Mouse (Mus musculus) testis, adult 2 months (tissue): Measurements from ENCODE around the gene Henmt1. TPM values are rescaled to one million over a fixed set of nuclear protein-coding genes. Genes with fewer than 3 reads are reported as not detected.

Source experiments
- H3K27ac ChIP-seq: fragments of 200-500 bp; 2 replicates; pipeline ENCODE4 v1.5.1; 2012; ENCODE audit warnings: low read depth, low read length; ENCODE audit not compliant: control insufficient read depth, insufficient read depth
- H3K27me3 ChIP-seq: fragments of 200-500 bp; 2 replicates; pipeline ENCODE4 v1.6.1; 2012; ENCODE audit warnings: mild to moderate bottlenecking, low read length, moderate library complexity; ENCODE audit not compliant: control insufficient read depth, insufficient read depth
- H3K36me3 ChIP-seq: fragments of 200-500 bp; 2 replicates; pipeline ENCODE4 v1.6.1; 2012; ENCODE audit warnings: mild to moderate bottlenecking, low read length; ENCODE audit not compliant: control insufficient read depth, insufficient read depth
- H3K4me1 ChIP-seq: fragments of 200-500 bp; 2 replicates; pipeline ENCODE4 v1.6.1; 2012; ENCODE audit warnings: low read length; ENCODE audit not compliant: control insufficient read depth, insufficient read depth
- H3K4me3 ChIP-seq: fragments of 200-500 bp; 2 replicates; pipeline ENCODE4 v1.5.1; 2012; ENCODE audit warnings: low read depth, mild to moderate bottlenecking, low read length, moderate library complexity, mixed read lengths; ENCODE audit not compliant: control insufficient read depth
- CTCF ChIP-seq: fragments of 200-500 bp; IDR thresholded peaks from 2 replicates; pipeline ENCODE4 v1.5.1; 2012; ENCODE audit warnings: low read depth, mild to moderate bottlenecking, inconsistent platforms, low read length, moderate library complexity; ENCODE audit not compliant: control insufficient read depth, insufficient read depth, insufficient replicate concordance
- POLR2A ChIP-seq: fragments of 200-500 bp; IDR thresholded peaks from 2 replicates; pipeline ENCODE4 v1.6.1; 2012; ENCODE audit warnings: low read depth, mild to moderate bottlenecking, inconsistent platforms, low read length, moderate library complexity; ENCODE audit not compliant: control insufficient read depth
- polyA plus RNA-seq: library from polyadenylated mRNA; depleted of rRNA; stranded (reverse); fragments of >200 nt; gene quantifications from 2 replicates; pipeline ENCODE4 v1.2.3, GENCODE M21; 2012

Gene Henmt1
- polyA plus RNA-seq, 1 experiment, result 21.7 TPM

GRCm38 (mm10) chr3:108963776-108964175 is 24.1 kb downstream of the Henmt1 start:
- Histone ChIP-seq H3K27me3 (no peaks in the 10 kb centered on the region), H3K4me1 (no peaks in the 10 kb centered on the region), H3K4me3 (no peak overlapping the region), H3K27ac (no peak overlapping the region), H3K36me3 (no peaks in the 10 kb centered on the region)
- TF ChIP-seq POLR2A, result no peak
- TF ChIP-seq CTCF, result no peak

GRCm38 (mm10) chr3:108964361-108965044 is 24.8 kb downstream of the Henmt1 start:
- Histone ChIP-seq H3K4me3 (no peak overlapping the region), H3K4me1 (no peaks in the 10 kb centered on the region), H3K36me3 (no peaks in the 10 kb centered on the region), H3K27me3 (no peaks in the 10 kb centered on the region), H3K27ac (no peak overlapping the region)
- TF ChIP-seq POLR2A (no peak), CTCF (no peak; the same call in 1 of the 2 replicates)

- TF ChIP-seq CTCF, result no peak
- TF ChIP-seq POLR2A, result no peak
- Histone ChIP-seq H3K4me1 (no peaks in the 10 kb centered on the region), H3K36me3 (no peaks in the 10 kb centered on the region), H3K4me3 (no peak overlapping the region), H3K27ac (no peak overlapping the region), H3K27me3 (no peaks in the 10 kb centered on the region)
Observed at GRCm38 (mm10) chr3:108966051-108966450, 26.4 kb downstream of the Henmt1 start.

- TF ChIP-seq CTCF (no peak), POLR2A (no peak)
Observed at GRCm38 (mm10) chr3:108973980-108974660, 34.4 kb downstream of the Henmt1 start.

GRCm38 (mm10) chr3:108974920-108975485 is 35.3 kb downstream of the Henmt1 start:
- H3K36me3 ChIP-seq, result no peaks in the 10 kb centered on the region
- no peak overlapping the region for H3K4me3 ChIP-seq
- H3K27ac ChIP-seq, result no peak overlapping the region
- TF ChIP-seq CTCF (no peak), POLR2A (no peak)
- peaks cover 3% of the 10 kb centered on the region; the same call in 1 of the 2 replicates for H3K4me1 ChIP-seq
- no peaks in the 10 kb centered on the region for H3K27me3 ChIP-seq

More at GRCm38 (mm10) chr3:108973980-108974660, 34.4 kb downstream of the Henmt1 start:
- H3K4me3 ChIP-seq, result no peak overlapping the region
- no peaks in the 10 kb centered on the region for H3K36me3 ChIP-seq
- H3K27ac ChIP-seq, result no peak overlapping the region
- peaks cover 3% of the 10 kb centered on the region; the same call in 1 of the 2 replicates for H3K4me1 ChIP-seq
- H3K27me3 ChIP-seq, result no peaks in the 10 kb centered on the region

GRCm38 (mm10) chr3:108977340-108978030 is 37.8 kb downstream of the Henmt1 start:
- Histone ChIP-seq H3K27me3 (no peaks in the 10 kb centered on the region), H3K36me3 (no peaks in the 10 kb centered on the region)
- TF ChIP-seq CTCF (no peak; the same call in 1 of the 2 replicates), POLR2A (no peak)

GRCm38 (mm10) chr3:108981946-108982345 is 42.3 kb downstream of the Henmt1 start:
- Histone ChIP-seq H3K27ac (no peak overlapping the region), H3K4me3 (no peak overlapping the region), H3K4me1 (peaks cover 3% of the 10 kb centered on the region; the same call in 1 of the 2 replicates), H3K36me3 (no peaks in the 10 kb centered on the region), H3K27me3 (no peaks in the 10 kb centered on the region)
- TF ChIP-seq CTCF (no peak), POLR2A (no peak)

More at GRCm38 (mm10) chr3:108977340-108978030, 37.8 kb downstream of the Henmt1 start:
- Histone ChIP-seq H3K27ac (no peak overlapping the region), H3K4me3 (no peak overlapping the region), H3K4me1 (peaks cover 3% of the 10 kb centered on the region; the same call in 1 of the 2 replicates)
